Mouse (Mus musculus) hindbrain, postnatal 0 days (tissue): ENCODE results near the gene H2al1d. TPM values are rescaled to one million over a fixed set of nuclear protein-coding genes. Genes with fewer than 3 reads are reported as not detected.
A peak's percentile ranks its signal among the peaks of the same experiment; 100 is the strongest.
"Not testable (repeated sequence)": the region's sequence is repeated elsewhere in the genome, so short reads cannot be mapped to it uniquely, and the experiment has no call there.

Experiments used
- ATAC-seq: fragments of 200-750 bp; cut with Nextera tagmentation; 2 replicates; pipeline ENCODE4 v1.8.0; 2017; ENCODE audit warnings: mild to moderate bottlenecking, moderate TSS enrichment, moderate library complexity
- DNase-seq: peaks from one replicate; pipeline ENCODE4 v3.0.0-alpha.2; 2015; ENCODE audit warnings: low spot score
- H3K27ac ChIP-seq: fragments of 300-500 bp; sonication (generic); 2 replicates; pipeline ENCODE4 v1.5.1; 2014; ENCODE audit warnings: mild to moderate bottlenecking
- H3K27me3 ChIP-seq: fragments of 300-500 bp; sonication (generic); 2 replicates; pipeline ENCODE4 v1.6.1; 2014; ENCODE audit warnings: low read length, mixed read lengths; ENCODE audit not compliant: insufficient read depth
- H3K36me3 ChIP-seq: fragments of 300-500 bp; sonication (generic); 2 replicates; pipeline ENCODE4 v1.6.1; 2014; ENCODE audit warnings: low read length, mixed read lengths; ENCODE audit not compliant: insufficient read depth
- H3K4me1 ChIP-seq: fragments of 300-500 bp; sonication (generic); 2 replicates; pipeline ENCODE4 v1.6.1; 2014; ENCODE audit warnings: antibody characterized with exemption, low read length, mixed read lengths; ENCODE audit not compliant: insufficient read depth
- H3K4me2 ChIP-seq: fragments of 300-500 bp; sonication (generic); 2 replicates; pipeline ENCODE4 v1.6.1; 2014; ENCODE audit warnings: low read depth, mild to moderate bottlenecking, low read length, moderate library complexity, mixed read lengths
- H3K4me3 ChIP-seq: fragments of 300-500 bp; sonication (generic); 2 replicates; pipeline ENCODE4 v1.5.1; 2014; ENCODE audit warnings: low read length
- H3K9ac ChIP-seq: fragments of 300-500 bp; sonication (generic); replicated peaks from 2 replicates; pipeline ENCODE4 v1.6.1; 2014; ENCODE audit warnings: mild to moderate bottlenecking, low read length, moderate library complexity, mixed read lengths
- H3K9me3 ChIP-seq: fragments of 300-500 bp; sonication (generic); 2 replicates; pipeline ENCODE4 v1.6.1; 2016; ENCODE audit warnings: low read length, mixed read lengths
- CTCF ChIP-seq: IDR thresholded peaks from 2 replicates; pipeline ENCODE4 v1.5.1; 2016; ENCODE audit warnings: antibody characterized with exemption, control low read depth, low read depth
- WGBS: fragments of 180-500 bp; shearing (Covaris S2); extraction: QIAGEN DNeasy Blood & Tissue Kit; methylation state at CpG from one replicate; pipeline ENCODE4 v1.1.7; 2014; 5-methylcytosine and 5-hydroxymethylcytosine counted together
- polyA plus RNA-seq: library from polyadenylated mRNA; unstranded; fragments of >200 nt; fragmentation: Nextera tagmentation; extraction: Ambion mirVana; gene quantifications from 2 replicates; pipeline ENCODE4 v1.2.1, GENCODE M21; 2015
- total RNA-seq: library from RNA; depleted of rRNA; stranded (reverse); fragments of >200 nt; gene quantifications from 2 replicates; pipeline ENCODE4 v1.2.3, GENCODE M21; 2014; rRNA removed

The H2al1d gene
- total and polyA plus RNA-seq, 2 experiments from 2014 or later: not detected

DNA sequence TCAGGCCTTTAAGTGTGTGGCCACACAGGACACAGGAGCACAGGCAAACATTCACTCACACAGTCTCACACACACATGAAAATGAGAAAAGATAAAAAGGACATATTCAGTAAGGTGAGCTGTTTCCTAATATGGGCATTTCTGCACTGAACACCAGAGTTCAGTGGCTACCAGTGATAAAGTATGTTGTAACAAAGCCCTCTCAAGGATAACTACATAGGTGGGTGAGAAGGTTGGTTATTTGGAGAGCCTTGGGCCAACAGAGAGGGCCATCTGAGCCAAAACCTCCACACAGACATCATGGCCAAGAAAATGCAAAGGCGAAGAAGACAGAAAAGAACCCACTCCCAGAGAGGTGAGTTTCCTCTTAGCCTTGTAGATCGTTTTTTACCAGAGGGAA lies 18.9 kb downstream of the H2al1d start, which contains the start of gene H2al1j:
Gene H2al1j (plus strand): TSS at position 301 of the 400 bp plus-strand sequence.
- H3K4me3 ChIP-seq, H3K27me3 ChIP-seq, H3K9ac ChIP-seq, H3K9me3 ChIP-seq, ATAC-seq, H3K36me3 ChIP-seq, DNase-seq, H3K27ac ChIP-seq, H3K4me1 ChIP-seq, H3K4me2 ChIP-seq: not testable (repeated sequence)
- 88% methylated on average over 2 of the region's 2 CpGs for WGBS

DNA sequence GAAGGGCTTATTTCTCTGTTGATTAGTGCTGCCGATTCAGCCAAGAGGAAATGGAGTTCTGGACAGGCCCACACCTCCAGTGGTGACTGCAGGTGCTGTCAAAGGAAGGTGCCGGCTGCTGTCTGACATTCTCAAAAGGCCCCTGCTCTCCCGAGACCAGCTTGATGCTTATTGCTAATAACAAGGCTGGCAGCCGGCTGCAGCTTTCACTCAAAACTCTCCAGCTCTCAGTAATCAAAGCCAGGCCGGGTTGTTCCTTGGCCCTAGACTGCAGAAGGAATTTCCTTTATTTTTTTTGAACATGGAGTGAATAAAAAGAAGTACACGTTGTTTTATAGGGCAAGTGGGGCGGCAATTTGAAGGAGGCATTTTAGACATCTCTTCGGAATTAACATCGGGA lies 37.1 kb downstream of the H2al1d start:
- Histone ChIP-seq H3K27ac (no peak overlapping the region), H3K4me2 (no peak overlapping the region), H3K4me1 (no peaks in the 10 kb centered on the region), H3K9ac (no peak overlapping the region), H3K36me3 (no peaks in the 10 kb centered on the region), H3K4me3 (no peak overlapping the region), H3K27me3 (no peaks in the 10 kb centered on the region), H3K9me3 (no peaks in the 10 kb centered on the region)
- 60% methylated on average over 9 of the region's 9 CpGs for WGBS
- DNase-seq: peak; percentile 6
- ATAC-seq: no peak
- TF ChIP-seq CTCF: no peak

DNA sequence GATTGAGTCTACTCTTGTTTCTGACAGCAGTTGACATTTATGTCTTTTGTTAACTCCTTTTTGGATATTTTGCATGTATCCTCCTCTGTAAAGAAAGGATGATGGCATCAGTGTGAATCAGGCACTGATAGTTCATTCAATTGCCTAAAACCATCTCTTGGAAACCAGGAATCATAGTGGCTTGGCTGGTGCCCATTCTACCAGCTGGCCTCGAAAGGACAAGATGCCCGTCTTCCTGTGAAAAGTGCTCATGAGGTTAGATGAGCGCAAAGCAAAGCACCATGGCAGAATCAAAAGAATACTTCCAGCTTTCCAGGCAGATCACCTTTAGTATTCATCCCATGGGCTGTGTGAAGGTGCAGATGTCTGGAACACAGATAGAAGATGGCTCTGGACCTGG lies 38.1 kb downstream of the H2al1d start:
- Histone ChIP-seq H3K4me2 (no peak overlapping the region), H3K27me3 (no peaks in the 10 kb centered on the region), H3K4me3 (no peak overlapping the region), H3K4me1 (no peaks in the 10 kb centered on the region), H3K9ac (no peak overlapping the region), H3K36me3 (no peaks in the 10 kb centered on the region), H3K9me3 (no peaks in the 10 kb centered on the region), H3K27ac (no peak overlapping the region)
- TF ChIP-seq CTCF: no peak
- ATAC-seq: no peak
- DNase-seq: no peak
- 78% methylated on average over 3 of the region's 3 CpGs for WGBS

Other genes starting within 250 kb of the H2al1d start
- not detected in 2 replicates for gene H2al1a, start 9.6 kb upstream of the H2al1d start, total RNA-seq
- gene H2al1a, start 9.6 kb upstream of the H2al1d start, polyA plus RNA-seq: not detected in 2 replicates
- gene H2al1b, start 6.4 kb upstream of the H2al1d start, total RNA-seq: not detected in 2 replicates
- gene H2al1b, start 6.4 kb upstream of the H2al1d start, polyA plus RNA-seq: not detected in 2 replicates
- gene H2al1c, start 3.2 kb upstream of the H2al1d start, total RNA-seq: not detected in 2 replicates
- not detected in 2 replicates for gene H2al1c, start 3.2 kb upstream of the H2al1d start, polyA plus RNA-seq
- not detected in 2 replicates for gene H2al1e, start 3.1 kb downstream of the H2al1d start, total RNA-seq
- not detected in 2 replicates for gene H2al1e, start 3.1 kb downstream of the H2al1d start, polyA plus RNA-seq
- not detected in 2 replicates for gene H2al1f, start 6.3 kb downstream of the H2al1d start, total RNA-seq
- gene H2al1f, start 6.3 kb downstream of the H2al1d start, polyA plus RNA-seq: not detected in 2 replicates
- not detected in 2 replicates for gene H2al1g, start 9.4 kb downstream of the H2al1d start, total RNA-seq
- gene H2al1g, start 9.4 kb downstream of the H2al1d start, polyA plus RNA-seq: not detected in 2 replicates
- gene H2al1h, start 12.7 kb downstream of the H2al1d start, total RNA-seq: not detected in 2 replicates
- gene H2al1h, start 12.7 kb downstream of the H2al1d start, polyA plus RNA-seq: not detected in 2 replicates
- not detected in 2 replicates for gene H2al1i, start 15.8 kb downstream of the H2al1d start, total RNA-seq
- not detected in 2 replicates for gene H2al1i, start 15.8 kb downstream of the H2al1d start, polyA plus RNA-seq
- gene H2al1j, start 19.0 kb downstream of the H2al1d start, total RNA-seq: not detected in 2 replicates
- not detected in 2 replicates for gene H2al1j, start 19.0 kb downstream of the H2al1d start, polyA plus RNA-seq